Mouse (Mus musculus) c-Kit-positive CD71-positive TER-119-positive erythroid progenitor cells, embryonic 14.5 days (primary cell): Measurements from ENCODE around the gene Trip6.
"Not testable (repeated sequence)": the region's sequence is repeated elsewhere in the genome, so short reads cannot be mapped to it uniquely, and the experiment has no call there.

Source experiments
- DNase-seq: peaks from one replicate; pipeline ENCODE4 v3.0.0-alpha.2; 2013; ENCODE audit warnings: low spot score

Trip6 gene

GRCm38 (mm10) chr5:137297126-137297525 is 17.1 kb downstream of the Trip6 start:
- no peak for DNase-seq

GRCm38 (mm10) chr5:137295712-137296111 is 18.5 kb downstream of the Trip6 start:
- no peak for DNase-seq

- no peak for DNase-seq
Observed at GRCm38 (mm10) chr5:137295296-137295695, 18.9 kb downstream of the Trip6 start.

GRCm38 (mm10) chr5:137294744-137295093 is 19.5 kb downstream of the Trip6 start:
- DNase-seq = no peak

- peak; percentile 92 for DNase-seq
Observed at GRCm38 (mm10) chr5:137293839-137294743, 20.1 kb downstream of the Trip6 start, which contains the start of gene Ufsp1. Gene Ufsp1, plus strand, starts transcription at chr5:137294629.

- peak; percentile 79 for DNase-seq
Observed at GRCm38 (mm10) chr5:137293282-137293681, 20.9 kb downstream of the Trip6 start.

GRCm38 (mm10) chr5:137291381-137291926 is 22.8 kb downstream of the Trip6 start:
- no peak for DNase-seq

- peak; percentile 83 for DNase-seq
Observed at GRCm38 (mm10) chr5:137290677-137291076, 23.5 kb downstream of the Trip6 start.

GRCm38 (mm10) chr5:137289591-137290365 is 24.4 kb downstream of the Trip6 start:
- peak; percentile 96 for DNase-seq

GRCm38 (mm10) chr5:137288999-137289470 is 25.2 kb downstream of the Trip6 start:
- DNase-seq = peak; percentile 68

- DNase-seq = no peak
Observed at GRCm38 (mm10) chr5:137287953-137288743, 26.1 kb downstream of the Trip6 start.

- no peak for DNase-seq
Observed at GRCm38 (mm10) chr5:137287032-137287952, 26.9 kb downstream of the Trip6 start, which contains the start of gene Ache. Gene Ache, plus strand, starts transcription at chr5:137287519.

- peak; percentile 76 for DNase-seq
Observed at GRCm38 (mm10) chr5:137286655-137287031, 27.6 kb downstream of the Trip6 start.

- no peak for DNase-seq
Observed at GRCm38 (mm10) chr5:137285986-137286385, 28.2 kb downstream of the Trip6 start.

- DNase-seq = peak; percentile 79
Observed at GRCm38 (mm10) chr5:137285045-137285444, 29.2 kb downstream of the Trip6 start.

- not testable (repeated sequence) for DNase-seq
Observed at GRCm38 (mm10) chr5:137284411-137284810, 29.8 kb downstream of the Trip6 start.

- no peak for DNase-seq
Observed at GRCm38 (mm10) chr5:137277360-137278342, 36.6 kb downstream of the Trip6 start.

- no peak for DNase-seq
Observed at GRCm38 (mm10) chr5:137268131-137268910, 45.9 kb downstream of the Trip6 start.
